Mouse (Mus musculus) layer of hippocampus, adult 8-10 months (tissue): ENCODE results near the gene Lrmda. TPM values are rescaled to one million over a fixed set of nuclear protein-coding genes. Genes with fewer than 3 reads are reported as not detected.

Source experiments
- DNase-seq, 2 experiments: peaks; one replicate each; pipeline ENCODE4 v3.0.0; 2022; ENCODE audit warnings: low spot score in 2 of 2
- total RNA-seq, 4 experiments: library from RNA; stranded (reverse); gene quantifications; 2 replicates each; pipeline ENCODE4 v1.2.4; 2022

The Lrmda gene
- total RNA-seq, 4 experiments from 2014 or later: 0.59 to 4.9 (median 1.8) TPM

DNA sequence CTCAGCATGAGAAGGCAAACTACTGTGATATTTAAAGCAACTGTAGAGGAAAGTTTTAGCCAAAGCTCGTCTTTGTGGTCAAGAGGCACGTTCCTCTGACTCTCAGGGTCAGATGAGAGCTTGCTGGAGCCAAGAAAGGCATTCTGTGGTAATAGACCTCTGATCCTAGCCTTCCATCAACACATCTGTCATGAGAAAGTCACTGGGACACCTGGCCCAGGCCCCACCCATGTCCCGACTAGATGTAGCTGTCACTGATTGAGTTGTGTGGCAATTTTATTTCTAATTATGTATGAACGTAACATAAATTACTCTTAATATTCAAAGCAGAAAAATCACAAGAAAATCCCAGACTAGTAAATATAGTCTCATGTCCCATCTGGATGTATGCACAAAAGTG is 624.0 kb downstream of the Lrmda start:
- DNase-seq: no peak

DNA sequence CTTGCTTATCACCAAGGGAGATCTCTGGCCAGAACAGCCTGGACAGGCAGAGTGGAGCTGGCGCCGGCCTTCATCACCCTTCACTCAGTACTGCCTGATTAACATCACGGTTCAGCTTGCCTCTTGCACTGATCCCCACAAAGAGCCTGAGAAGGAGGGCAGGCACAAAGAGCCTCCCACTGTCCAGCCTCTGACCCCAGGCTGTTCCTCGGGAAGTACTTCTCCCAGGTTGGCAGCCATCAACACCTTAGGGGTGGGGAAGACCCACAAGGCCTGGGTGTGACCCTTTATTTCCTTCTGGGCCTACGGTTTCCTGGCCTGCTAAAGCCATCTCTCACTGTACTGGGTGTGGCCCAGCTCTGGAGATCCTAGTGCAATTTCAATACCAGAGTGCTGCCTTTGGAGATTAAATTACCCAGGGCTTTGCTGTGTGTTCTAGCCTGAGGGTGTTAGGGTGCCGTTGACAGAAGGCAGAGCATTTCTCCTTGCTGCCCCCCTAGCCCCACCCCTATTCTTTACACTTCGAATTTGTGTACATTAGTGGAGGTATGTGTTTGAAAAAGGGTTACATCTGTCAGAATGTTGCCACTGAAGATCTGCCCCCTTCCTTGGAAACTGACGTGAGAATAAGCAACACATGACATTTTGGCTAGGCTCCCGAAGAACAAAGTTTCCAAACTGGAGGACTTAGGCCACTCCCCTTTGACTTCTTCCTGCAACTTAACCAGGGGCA is 628.5 kb downstream of the Lrmda start:
- DNase-seq: no peak

DNA sequence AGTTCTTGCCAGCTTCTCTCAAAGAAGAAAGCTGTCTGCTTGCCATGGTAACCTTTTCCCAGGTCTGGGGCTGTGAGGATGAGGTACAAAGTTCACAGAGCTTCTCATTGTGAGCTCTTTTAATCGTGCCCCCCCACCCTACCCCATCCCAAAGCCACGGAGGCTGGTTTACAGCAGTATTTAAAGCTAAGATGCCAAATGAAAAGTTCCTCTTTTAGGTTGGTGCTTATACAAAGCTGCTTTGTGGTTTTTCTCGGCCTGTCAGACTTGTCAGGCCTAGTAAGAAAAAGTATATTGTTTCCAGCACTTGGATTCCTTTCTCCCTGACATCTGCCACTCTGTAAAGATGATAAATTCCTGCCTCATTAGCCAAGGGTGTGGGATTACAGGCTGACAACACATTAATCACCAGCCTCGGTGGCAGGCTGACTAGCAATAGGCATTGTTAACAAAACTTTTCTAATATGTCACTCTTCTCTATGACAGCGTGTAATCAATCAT is 629.9 kb downstream of the Lrmda start:
- peak in 1 of 2 experiments; percentile 7 for DNase-seq

DNA sequence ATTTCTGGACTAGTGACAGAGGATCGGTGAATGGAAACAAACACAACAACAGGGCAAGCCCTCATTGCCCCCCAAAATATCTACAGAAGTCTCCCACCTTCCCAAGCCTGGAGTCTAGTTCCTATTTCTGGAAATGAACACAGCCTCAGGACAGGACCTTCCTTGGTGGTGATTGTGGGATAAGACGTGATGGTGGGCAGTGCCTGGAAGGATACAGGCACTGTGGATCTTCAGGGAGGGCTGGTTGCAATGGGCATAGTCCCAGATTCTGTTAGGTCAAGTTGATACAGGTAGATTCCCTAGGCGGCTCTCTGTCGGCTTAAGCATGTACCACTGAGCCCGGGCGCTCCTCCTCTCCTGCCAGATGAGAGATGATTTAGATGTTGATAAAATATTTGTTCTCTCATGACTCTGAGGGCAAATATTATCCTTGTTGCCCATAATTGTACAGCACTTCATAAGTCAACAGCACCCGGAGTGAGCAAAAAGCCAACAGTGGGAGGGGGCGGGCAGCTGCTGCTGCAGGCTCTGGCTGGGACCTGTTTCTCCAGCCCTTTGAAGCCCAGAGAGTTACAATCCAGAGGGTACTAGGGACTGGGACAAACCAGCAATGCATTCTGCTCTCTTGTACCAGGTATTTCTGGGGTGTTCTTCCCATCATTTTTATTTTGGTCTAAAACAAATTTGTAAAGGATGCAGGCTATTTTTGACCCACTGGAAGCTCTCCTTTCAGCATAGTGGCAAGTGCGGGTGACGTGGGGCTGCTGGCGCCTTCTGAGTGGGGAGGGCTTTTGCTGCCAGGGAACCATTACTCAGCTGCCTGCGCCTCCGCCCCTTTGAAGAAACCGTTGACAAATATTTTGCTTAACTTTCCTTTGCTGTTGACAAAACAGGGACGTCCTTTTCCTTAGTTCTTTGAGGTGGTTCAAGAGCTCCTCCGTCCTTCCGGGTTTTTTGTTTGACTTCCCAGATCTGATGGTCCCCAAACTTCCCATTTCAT is 630.8 kb downstream of the Lrmda start:
- no peak for DNase-seq

DNA sequence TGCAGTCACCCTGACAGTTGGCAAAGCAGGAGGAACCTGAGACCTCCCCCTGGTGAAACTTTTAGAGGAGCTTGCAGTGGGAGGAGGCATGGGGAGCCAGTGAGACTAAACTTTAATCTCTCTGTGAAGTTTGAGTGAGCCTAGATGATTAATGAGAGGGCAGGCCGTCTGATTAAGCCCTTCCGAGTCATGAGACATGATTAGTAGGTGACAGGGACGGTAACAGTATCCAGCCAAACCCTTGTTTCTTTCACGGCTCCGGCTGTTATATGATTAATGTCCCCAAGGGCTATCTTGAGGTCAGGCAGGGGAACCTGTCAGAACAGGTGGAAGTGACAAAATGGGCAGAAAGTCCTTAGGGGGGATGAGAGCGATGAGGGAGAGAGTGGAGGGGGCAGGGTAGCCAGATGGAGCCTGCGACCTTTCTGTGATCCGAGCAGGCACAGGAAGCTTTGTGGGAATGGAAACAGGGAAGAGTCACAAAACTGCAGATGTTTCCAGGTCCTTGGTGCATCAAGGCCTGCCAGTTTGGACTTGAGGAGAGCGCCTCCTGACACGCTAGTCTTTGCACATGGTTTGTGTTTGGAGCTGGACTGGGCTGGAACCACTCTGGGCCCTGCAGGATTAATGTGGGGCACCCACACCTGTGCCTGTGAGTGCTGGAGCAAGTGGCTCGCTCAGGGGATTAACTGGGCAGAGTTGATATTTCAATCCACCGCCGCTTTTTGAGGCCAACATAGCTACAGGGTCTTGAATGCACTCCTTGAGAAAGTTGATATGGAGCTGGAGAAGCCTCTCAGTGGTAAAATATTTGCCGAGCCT is 631.8 kb downstream of the Lrmda start:
- no peak for DNase-seq

DNA sequence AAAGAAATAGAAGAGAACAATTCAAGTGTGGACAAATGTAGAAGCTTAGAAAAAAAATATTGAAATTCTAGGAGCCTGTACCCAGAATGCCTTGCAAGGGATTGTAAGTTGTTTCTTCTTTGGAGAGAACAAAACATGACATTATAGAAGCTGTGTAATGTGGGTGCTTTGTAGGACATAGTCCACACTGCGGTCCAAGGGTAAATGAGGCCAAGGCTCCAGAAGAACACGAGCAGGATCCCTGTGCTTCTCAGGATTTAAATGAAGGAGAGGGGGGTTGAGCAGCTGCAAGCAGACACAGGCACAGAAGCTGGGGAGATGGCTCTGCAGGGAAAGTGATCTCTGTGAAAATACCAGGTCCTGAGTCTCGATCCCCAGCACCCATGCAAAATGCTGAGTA is 643.0 kb downstream of the Lrmda start:
- no peak for DNase-seq

DNA sequence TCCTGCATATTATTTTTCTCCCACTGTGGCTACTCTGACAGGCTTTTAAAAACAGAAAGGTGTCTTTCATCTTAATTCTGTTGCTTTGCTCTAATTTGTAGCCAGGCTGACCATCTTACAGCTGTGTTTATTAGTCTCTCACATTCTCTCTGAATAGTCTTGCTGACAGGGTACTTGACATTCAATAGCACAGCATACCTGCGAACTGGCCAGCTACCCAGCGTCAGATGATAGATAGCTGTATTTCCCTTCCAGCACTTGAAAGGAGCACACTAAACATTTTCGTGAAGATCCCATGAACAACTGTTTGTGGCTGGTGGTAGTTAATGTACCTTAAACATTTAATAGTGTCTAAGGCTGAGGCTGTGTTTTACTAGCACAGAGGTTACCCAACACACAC is 646.9 kb downstream of the Lrmda start:
- no peak for DNase-seq

DNA sequence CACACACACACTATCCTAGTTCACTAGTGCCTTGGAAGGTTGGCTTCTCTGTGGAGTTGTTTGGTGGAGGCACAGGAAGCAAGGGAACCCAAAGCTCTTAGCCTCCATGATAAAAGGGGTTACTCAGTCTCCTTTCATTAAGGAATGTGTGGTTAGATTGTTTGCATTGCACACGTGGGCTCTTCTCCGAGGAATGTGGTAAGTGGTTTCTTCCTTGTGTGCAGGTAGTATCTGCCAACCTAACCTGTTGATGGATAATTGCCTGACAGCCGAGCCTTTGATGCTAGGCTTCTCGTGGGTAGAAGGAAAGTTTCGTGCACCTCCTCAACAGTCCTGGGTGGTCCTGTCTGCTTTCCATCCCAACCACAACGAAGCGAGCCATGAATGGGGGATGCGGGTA is 648.8 kb downstream of the Lrmda start:
- DNase-seq: no peak

DNA sequence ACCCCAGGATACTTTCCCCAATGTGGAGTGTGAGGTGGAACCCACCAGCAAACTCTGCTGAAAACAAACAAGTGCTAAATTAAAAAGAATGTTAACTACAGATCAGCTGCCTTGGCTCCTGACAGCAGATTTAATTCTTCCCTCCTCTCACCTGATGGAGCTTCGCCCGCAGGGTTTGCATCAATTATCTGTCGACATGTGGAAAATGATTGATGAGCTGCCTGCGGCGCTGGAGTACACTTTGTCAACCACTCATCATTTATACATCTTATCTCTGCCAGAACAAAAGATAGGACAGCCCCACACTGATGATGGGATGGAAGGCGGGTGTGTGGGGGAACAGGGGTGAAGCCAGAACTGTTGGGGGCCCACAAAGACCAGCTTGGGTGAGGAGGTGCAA is 649.2 kb downstream of the Lrmda start:
- DNase-seq: no peak

DNA sequence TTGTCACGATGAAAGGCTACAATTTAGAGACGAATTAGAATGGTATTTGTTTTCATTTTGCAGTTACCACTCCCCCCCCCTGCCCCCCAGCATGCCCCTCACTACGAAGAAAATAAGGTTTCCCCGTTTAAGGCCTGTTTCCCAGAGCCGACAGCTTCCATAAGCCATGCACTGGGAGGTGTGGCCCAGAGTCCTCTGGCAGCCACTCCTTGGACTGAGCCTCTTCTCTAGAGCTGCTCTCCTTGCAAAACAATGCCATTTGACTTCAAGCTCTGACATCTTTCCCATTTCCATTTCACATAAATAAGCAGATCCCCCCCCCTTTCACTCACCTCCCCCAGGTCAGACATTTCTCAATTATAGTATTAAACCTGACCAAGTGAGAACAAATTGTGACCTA is 654.1 kb downstream of the Lrmda start:
- no peak for DNase-seq

DNA sequence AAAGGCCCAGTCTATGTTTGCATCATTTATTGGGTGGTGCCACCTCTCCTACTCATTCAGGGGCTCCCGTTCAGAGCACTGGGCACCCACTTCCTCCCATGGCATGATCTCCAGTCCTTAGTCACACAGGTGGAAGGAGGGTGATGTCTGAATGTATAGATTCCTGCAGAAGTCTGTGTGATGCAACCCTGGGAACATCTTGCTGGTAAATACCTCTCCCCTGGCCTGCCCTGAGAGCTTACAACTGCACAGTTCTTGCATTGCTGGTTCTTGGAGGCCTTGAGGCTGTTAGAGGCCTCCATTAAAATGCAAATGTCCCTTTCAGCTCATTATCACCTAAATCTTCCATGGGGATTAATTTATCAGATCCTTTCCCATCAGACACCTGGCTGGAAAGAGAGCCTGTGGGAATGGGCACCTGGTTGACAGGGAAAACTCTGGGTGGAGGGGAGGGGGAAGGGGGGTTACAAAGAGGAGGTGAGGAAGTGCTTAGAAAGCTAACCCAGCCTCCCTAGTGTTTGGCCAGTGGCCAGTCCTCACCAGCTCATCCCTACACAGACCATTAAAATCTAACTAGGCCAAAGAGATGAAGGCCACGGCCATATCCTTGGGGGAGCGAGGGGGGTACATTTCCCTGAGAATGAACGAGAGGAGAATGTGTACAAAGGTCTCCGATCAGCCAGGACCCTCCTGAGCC is 659.6 kb downstream of the Lrmda start:
- DNase-seq: no peak

DNA sequence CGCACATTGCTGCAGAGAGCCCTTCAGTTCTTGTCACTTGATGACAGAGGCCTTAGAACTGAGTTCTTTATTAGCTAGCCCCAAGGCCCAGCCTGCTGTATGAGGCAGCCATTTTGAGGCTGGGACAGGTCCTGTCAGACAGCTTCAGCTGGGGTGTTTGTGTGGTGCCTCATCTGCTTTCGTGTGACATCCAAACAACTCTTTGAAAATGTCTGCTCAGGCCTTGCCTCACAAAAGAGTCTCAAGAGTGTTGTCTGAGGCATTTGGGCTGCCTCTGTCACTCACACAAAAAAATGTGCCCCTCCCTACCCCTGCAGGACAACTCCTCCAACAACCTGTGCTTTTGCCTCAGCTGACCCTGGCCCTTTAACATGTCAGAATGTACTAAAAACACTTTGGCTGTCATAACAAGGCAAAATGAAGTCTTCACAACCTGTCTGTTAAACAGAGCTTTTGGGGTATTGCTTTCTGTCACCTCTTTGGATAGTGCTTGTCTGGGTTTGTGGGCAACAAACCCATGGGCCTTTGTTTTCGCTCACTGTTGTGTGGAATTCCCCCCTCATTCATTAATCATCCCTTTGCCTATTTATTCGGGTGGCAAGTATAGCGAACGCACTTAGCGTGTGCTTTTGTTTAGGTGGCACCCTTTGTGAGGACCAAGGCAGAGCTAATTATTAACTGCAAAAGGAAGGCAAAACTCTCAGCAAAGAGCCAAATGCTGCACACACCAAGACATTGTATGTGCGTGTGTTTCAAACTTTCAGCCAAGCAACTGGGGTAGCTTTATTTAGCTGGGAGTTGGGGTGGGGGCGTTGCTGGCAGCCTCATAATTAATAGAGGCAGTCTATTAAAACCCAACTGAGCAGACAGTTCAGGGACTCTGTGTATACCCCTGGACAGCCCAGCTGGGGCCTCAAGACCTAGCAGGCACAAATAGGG is 660.5 kb downstream of the Lrmda start:
- no peak for DNase-seq

DNA sequence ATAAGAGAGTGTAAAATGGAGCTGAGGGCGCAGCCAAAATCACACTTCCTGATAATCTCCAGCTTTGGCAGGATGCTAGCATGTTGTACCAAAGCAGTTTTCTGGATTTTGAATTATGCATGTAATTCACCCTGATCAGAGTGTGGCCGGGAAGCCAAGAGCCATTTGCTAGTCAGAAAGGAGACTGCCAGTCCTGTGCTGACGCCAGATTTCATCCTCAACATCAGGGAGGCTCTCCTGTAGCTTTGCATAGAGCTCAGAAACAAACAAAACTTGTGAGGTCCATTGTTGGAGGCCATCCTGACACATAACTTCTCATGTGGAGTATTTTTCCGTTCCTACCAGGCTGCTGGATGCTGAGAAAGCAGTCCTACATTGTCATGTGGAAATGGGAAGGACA is 667.4 kb downstream of the Lrmda start:
- no peak for DNase-seq

DNA sequence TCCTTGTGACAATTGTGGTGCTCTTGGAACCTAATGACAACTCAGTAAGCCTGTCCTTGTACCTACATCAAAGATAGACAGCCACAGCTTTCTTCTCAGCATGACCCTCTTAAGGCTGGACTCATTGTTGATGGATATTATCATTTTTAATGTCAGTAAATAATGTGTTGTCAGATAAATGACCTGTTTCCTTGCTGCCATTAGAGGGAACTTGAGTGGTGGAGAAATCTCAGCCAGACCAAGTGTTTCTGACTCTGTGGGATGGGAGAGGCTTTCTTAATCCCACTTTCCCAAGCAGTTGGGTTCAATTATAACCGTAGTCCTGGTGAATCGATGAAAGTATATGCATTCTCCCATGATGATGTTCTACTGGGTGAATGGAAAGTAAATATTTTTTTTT is 668.9 kb downstream of the Lrmda start:
- no peak for DNase-seq

DNA sequence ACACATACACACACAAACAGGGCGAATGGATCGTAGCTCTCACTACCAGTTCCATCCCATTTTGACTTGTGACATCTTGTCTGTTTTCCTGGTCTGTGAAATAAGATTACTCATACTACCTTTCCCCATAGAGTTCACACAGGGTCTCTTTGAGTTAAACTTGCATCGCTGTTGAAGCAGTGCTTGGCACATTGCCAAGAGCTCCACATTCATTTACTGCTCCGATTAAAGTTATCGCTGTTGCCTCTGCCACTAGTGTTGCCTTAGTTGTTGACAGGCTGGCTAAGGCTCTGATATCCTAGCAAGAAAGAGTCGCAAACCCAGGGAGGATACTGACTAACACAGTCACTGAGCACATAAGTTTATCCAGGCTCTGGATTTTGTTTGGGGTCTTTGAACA is 675.9 kb downstream of the Lrmda start:
- DNase-seq: no peak

DNA sequence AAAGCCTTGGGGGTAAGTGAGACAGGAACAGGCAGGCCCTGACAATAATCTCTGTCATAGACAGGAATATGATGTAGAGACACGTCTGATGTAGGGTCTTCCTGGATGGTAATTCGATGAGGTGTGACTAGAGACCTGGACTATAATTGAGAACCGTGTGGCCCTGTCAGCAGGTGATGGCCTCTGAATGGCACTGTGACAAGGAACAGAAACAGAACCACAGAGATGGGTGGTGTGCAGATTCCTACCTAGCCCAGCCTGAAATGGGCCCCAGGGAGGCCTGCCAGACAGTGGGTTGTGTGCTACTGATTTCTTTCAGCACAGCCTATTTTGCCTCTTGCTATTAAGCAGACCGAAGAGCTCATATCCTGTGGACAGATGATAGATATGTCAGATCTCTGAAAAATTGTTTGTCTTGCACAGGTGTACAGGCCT is 676.4 kb downstream of the Lrmda start:
- DNase-seq: no peak

DNA sequence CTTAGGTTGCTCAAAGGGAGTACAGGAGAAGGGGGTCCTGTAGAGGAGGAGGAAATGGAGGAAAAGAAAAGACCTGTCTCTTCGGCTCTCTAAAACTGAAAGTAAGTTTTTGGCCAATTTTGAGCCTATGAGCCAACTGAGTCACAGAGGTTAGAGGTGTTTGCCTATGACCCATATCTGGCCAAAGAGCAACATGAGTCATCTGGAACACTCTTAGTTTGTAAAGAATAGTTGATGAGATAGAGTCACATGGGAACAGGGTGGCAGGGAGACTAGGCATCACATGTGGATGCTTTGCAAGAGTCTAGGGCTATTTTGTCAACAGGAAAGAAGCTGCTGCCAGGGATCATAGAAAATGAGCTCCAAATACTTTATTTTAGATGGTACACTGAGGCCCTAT is 680.7 kb downstream of the Lrmda start:
- no peak for DNase-seq

DNA sequence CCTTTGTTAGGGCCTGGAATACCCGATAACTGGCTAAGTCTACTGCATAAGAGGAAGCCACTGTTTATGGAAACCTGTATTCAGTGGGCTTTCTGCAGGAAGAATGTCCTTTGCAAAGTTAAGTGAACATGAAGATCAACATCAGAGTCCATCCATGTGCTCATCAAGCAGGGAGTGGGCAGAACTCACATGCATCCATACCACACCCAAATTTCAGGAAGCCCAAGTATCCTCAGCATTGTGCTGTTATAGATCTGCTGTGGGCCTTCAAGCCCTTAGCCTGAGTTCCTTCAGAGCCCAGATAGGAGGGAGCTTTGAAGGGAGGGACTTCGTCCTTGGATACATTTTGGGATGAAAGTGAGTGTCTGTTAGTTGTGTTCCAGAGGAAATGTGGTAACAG is 681.2 kb downstream of the Lrmda start:
- DNase-seq: no peak

DNA sequence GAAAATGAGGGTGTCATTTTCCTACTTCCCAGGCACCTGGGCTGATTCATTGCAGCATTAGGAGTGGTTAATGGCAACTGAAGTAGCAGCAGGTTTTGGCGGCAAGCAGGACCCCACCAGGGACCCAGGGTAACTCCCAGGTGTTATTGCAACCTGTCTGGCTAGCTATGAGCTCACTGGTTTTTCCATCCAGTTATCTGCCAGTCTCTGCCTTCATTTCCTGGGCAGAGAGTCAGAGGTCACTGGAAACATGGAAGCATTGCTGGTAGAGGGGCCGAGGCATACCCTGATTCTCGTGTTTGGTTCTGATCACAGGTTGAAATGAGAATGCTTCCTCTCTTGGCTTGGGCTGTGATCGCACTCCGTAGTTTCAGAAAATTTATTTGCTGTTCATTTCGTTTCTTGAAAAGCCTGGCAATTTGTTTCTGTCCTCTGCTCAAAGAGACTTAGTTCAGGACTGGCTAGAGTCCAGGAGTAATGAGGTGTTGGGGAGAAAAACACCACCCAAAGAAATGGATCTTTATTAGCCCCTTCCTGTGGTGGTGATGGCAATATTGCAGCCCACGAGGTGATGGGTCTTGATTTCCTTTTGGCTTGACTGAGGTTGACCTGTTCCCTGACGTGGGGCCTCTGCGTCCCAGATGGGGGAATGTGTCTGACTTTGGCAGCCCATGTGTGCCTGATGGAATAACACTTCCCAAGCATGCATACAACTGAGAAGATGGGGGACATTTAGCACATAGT is 688.6 kb downstream of the Lrmda start:
- DNase-seq: no peak
